Mouse (Mus musculus): ENCODE results near the gene Plekhg5.

- no peak for TF ChIP-seq EP300 (IDR thresholded peaks at IDR 0.05; ENCODE audit: low read depth)
- TF ChIP-seq CTCF (IDR thresholded peaks at IDR 0.05; ENCODE audit: low read depth) = no peak
These were observed 9.7 kb upstream of the Plekhg5 start for GRCm38 (mm10) chr4:152062390-152063110.

Data from liver, postnatal 0 days (tissue).